In genomic region chr10:117862014-117862580, GRCm38 (mm10) we compare ENCODE assay signal across 12 mouse cellular contexts. TPM values are rescaled to one million over a fixed set of nuclear protein-coding genes. Genes with fewer than 3 reads are reported as not detected.
DNase-seq lines count a peak whose midpoint lies in the region; ATAC-seq and TF ChIP-seq lines count a peak whose summit lies in the region.
"Had no signal": no experiment of that assay in that cellular context is flagged by ENCODE, and none has a peak within 500 bp of the region (broad histone marks: within the 10 kb centered on the region; RNA-seq: fewer than 3 reads in every experiment).

No protein-coding gene starts in this region.

- no peak for TF ChIP-seq POLR2A in cerebellum, adult 2 months (IDR thresholded peaks at IDR 0.05; ENCODE audit: borderline replicate concordance, insufficient read depth, low read length)

- no peak overlapping the region for H3K4me2 ChIP-seq in kidney, embryonic 14.5 days (replicated peaks; ENCODE audit: low read depth, low read length)

- H3K27ac ChIP-seq in kidney, embryonic 14.5 days (ENCODE audit: low read depth, low read length): no peak overlapping the region
- H3K27ac ChIP-seq in cerebellum, adult 2 months (ENCODE audit: insufficient read depth, low read length): no peak overlapping the region

- no peaks in the 10 kb centered on the region for H3K9me3 ChIP-seq in kidney, embryonic 14.5 days (ENCODE audit: control insufficient read depth, low read length)

- no peak overlapping the region for H3K4me3 ChIP-seq in kidney, embryonic 14.5 days (ENCODE audit: low read length)
- no peak overlapping the region for H3K4me3 ChIP-seq in cerebellum, adult 2 months (replicated peaks; ENCODE audit: insufficient read depth, low read depth, low read length)

- H3K27me3 ChIP-seq in kidney, embryonic 14.5 days (ENCODE audit: control insufficient read depth, insufficient read depth, low read length): no peaks in the 10 kb centered on the region
- no peaks in the 10 kb centered on the region for H3K27me3 ChIP-seq in cerebellum, adult 2 months (ENCODE audit: control insufficient read depth, insufficient read depth, low read length)

- H3K36me3 ChIP-seq in kidney, embryonic 14.5 days (ENCODE audit: control insufficient read depth, insufficient read depth, low read length): no peaks in the 10 kb centered on the region

- H3K9ac ChIP-seq in kidney, embryonic 14.5 days (ENCODE audit: low read depth, low read length): no peak overlapping the region

- H3K4me1 ChIP-seq in kidney, embryonic 14.5 days (ENCODE audit: control insufficient read depth, insufficient read depth, low read length): no peaks in the 10 kb centered on the region
- H3K4me1 ChIP-seq in cerebellum, adult 2 months (ENCODE audit: control insufficient read depth, insufficient read depth, low read length): no peaks in the 10 kb centered on the region

- no peak for DNase-seq in kidney, adult 8-10 months
- peak; percentile 68 for DNase-seq in ES-CJ7 (ENCODE audit: low read depth, low spot score)
- DNase-seq in lung, postnatal 10 days: peak; percentile 64
- DNase-seq in adrenal gland, postnatal 4 days (ENCODE audit: low spot score in 2 of 2): no peak
- no peak for DNase-seq in cerebellum, adult 2 months
- no peak for DNase-seq in right cerebral cortex, adult 18-20 months
- DNase-seq: cerebellum, adult 9-11 months; gastrocnemius, postnatal 25 days; left cerebral cortex, postnatal 4 days; thymus, postnatal 14 days had no signal

- WGBS in kidney, embryonic 14.5 days: 76% methylated on average over 11 of the region's 11 CpGs
- 78% methylated on average over 11 of the region's 11 CpGs for WGBS in cerebellum, adult 2 months

- ATAC-seq in kidney, embryonic 14.5 days (ENCODE audit: low FRiP score, low TSS enrichment): peak; percentile 39; the same call in 1 of the 2 replicates
- ATAC-seq in erythroblast, adult 5-6 weeks (replicated peaks; ENCODE audit: low FRiP score, poor library complexity, severe bottlenecking): 0 out of 2 replicates have a peak, but pooled peaks have one; percentile 26

- TF ChIP-seq CTCF in cerebellum, adult 2 months (IDR thresholded peaks at IDR 0.05; ENCODE audit: borderline replicate concordance, insufficient read depth, low read depth, low read length): no peak

RNA-seq across cellular contexts. Expression of gene Rap1b, which starts 16.3 kb away (rescaled TPM):
- 139 and 176 TPM in 2 replicates for polyA plus RNA-seq in kidney, embryonic 14.5 days (2014; fragmentation: Nextera tagmentation; extraction: Ambion mirVana)
- 117 and 134 TPM in 2 replicates for total RNA-seq in erythroblast, adult 5-6 weeks (2015; ENCODE audit: low replicate concordance)
- total RNA-seq in erythroblast, adult 5-6 weeks (2017; ENCODE audit: low replicate concordance): 33.7 and 51.7 TPM in 2 replicates
- total RNA-seq in adrenal gland, postnatal 4 days (2021): 100 to 1,000 TPM; 143 to 149 TPM
- polyA plus RNA-seq in cerebellum, adult 2 months (2012; rRNA removed): 48.8 and 49.1 TPM in 2 replicates

Comparison
In these comparisons a context has a peak if more than half of its experiments do, and no peak if none do; other contexts are left out.
1. DNase-seq: peak in ES-CJ7 (single experiment) and lung, postnatal 10 days (single experiment); none in kidney, adult 8-10 months (0 of 2), adrenal gland, postnatal 4 days (0 of 2), cerebellum, adult 2 months (0 of 2) and right cerebral cortex, adult 18-20 months (single experiment).